Mouse (Mus musculus): ENCODE data around the gene Dcpp2. TPM values are rescaled to one million over a fixed set of nuclear protein-coding genes. Genes with fewer than 3 reads are reported as not detected.

Gene Dcpp2
- polyA plus RNA-seq, 1 experiment from 2014 or later: not detected

Other genes starting within 250 kb of the Dcpp2 start
- 0.49 and 0.78 TPM in 2 replicates for gene Mmp25, start 235.6 kb upstream of the Dcpp2 start, polyA plus RNA-seq (2015; fragmentation: Nextera tagmentation; extraction: Ambion mirVana)
- gene Bicdl2, start 220.4 kb upstream of the Dcpp2 start, polyA plus RNA-seq (2015; fragmentation: Nextera tagmentation; extraction: Ambion mirVana): 4.3 and 4.7 TPM in 2 replicates
- 88.4 and 90.6 TPM in 2 replicates for gene Hcfc1r1, start 207.3 kb upstream of the Dcpp2 start, polyA plus RNA-seq (2015; fragmentation: Nextera tagmentation; extraction: Ambion mirVana)
- 49.2 and 50.3 TPM in 2 replicates for gene Thoc6, start 207.0 kb upstream of the Dcpp2 start, polyA plus RNA-seq (2015; fragmentation: Nextera tagmentation; extraction: Ambion mirVana)
- gene Tnfrsf12a, start 203.4 kb upstream of the Dcpp2 start, polyA plus RNA-seq (2015; fragmentation: Nextera tagmentation; extraction: Ambion mirVana): 22.0 and 23.1 TPM in 2 replicates
- 196 and 206 TPM in 2 replicates for gene Cldn6, start 201.6 kb upstream of the Dcpp2 start, polyA plus RNA-seq (2015; fragmentation: Nextera tagmentation; extraction: Ambion mirVana)
- gene Cldn9, start 196.9 kb upstream of the Dcpp2 start, polyA plus RNA-seq (2015; fragmentation: Nextera tagmentation; extraction: Ambion mirVana): 2.4 and 2.6 TPM in 2 replicates
- gene 1520401A03Rik, start 158.1 kb upstream of the Dcpp2 start, polyA plus RNA-seq (2015; fragmentation: Nextera tagmentation; extraction: Ambion mirVana): 0.14 TPM in 1 of 2 replicates, not detected in the other
- 58.2 and 58.8 TPM in 2 replicates for gene Pkmyt1, start 154.5 kb upstream of the Dcpp2 start, polyA plus RNA-seq (2015; fragmentation: Nextera tagmentation; extraction: Ambion mirVana)
- gene Paqr4, start 140.0 kb upstream of the Dcpp2 start, polyA plus RNA-seq (2015; fragmentation: Nextera tagmentation; extraction: Ambion mirVana): 51.8 and 52.7 TPM in 2 replicates
- gene Kremen2, start 135.0 kb upstream of the Dcpp2 start, polyA plus RNA-seq (2015; fragmentation: Nextera tagmentation; extraction: Ambion mirVana): 0.25 and 0.83 TPM in 2 replicates
- 61.3 and 65.2 TPM in 2 replicates for gene Flywch1, start 109.3 kb upstream of the Dcpp2 start, polyA plus RNA-seq (2015; fragmentation: Nextera tagmentation; extraction: Ambion mirVana)
- 29.0 and 31.4 TPM in 2 replicates for gene Flywch2, start 94.8 kb upstream of the Dcpp2 start, polyA plus RNA-seq (2015; fragmentation: Nextera tagmentation; extraction: Ambion mirVana)
- gene Srrm2, start 90.3 kb upstream of the Dcpp2 start, polyA plus RNA-seq (2015; fragmentation: Nextera tagmentation; extraction: Ambion mirVana): 411 and 414 TPM in 2 replicates
- 980 and 1,001 TPM in 2 replicates for gene Elob, start 51.7 kb upstream of the Dcpp2 start, polyA plus RNA-seq (2015; fragmentation: Nextera tagmentation; extraction: Ambion mirVana)
- not detected in 2 replicates for gene Prss33, start 44.8 kb upstream of the Dcpp2 start, polyA plus RNA-seq (2015; fragmentation: Nextera tagmentation; extraction: Ambion mirVana)
- gene Prss32, start 37.0 kb upstream of the Dcpp2 start, polyA plus RNA-seq (2015; fragmentation: Nextera tagmentation; extraction: Ambion mirVana): 0.41 TPM in 1 of 2 replicates, not detected in the other
- gene Prss41, start 36.7 kb upstream of the Dcpp2 start, polyA plus RNA-seq (2015; fragmentation: Nextera tagmentation; extraction: Ambion mirVana): 0.75 and 0.99 TPM in 2 replicates
- gene Prss21, start 12.8 kb upstream of the Dcpp2 start, polyA plus RNA-seq (2015; fragmentation: Nextera tagmentation; extraction: Ambion mirVana): not detected in 2 replicates
- gene Dcpp1, start within 50 bp of the Dcpp2 start, polyA plus RNA-seq (2015; fragmentation: Nextera tagmentation; extraction: Ambion mirVana): not detected in 2 replicates
- gene Dcpp3, start 36.6 kb downstream of the Dcpp2 start, polyA plus RNA-seq (2015; fragmentation: Nextera tagmentation; extraction: Ambion mirVana): 0.88 and 2.0 TPM in 2 replicates
- gene Sbp, start 60.8 kb downstream of the Dcpp2 start, polyA plus RNA-seq (2015; fragmentation: Nextera tagmentation; extraction: Ambion mirVana): not detected in 2 replicates
- gene Sbpl, start 74.4 kb downstream of the Dcpp2 start, polyA plus RNA-seq (2015; fragmentation: Nextera tagmentation; extraction: Ambion mirVana): not detected in 2 replicates
- 0.14 TPM in 1 of 2 replicates, not detected in the other for gene Prss30, start 99.7 kb downstream of the Dcpp2 start, polyA plus RNA-seq (2015; fragmentation: Nextera tagmentation; extraction: Ambion mirVana)
- gene Prss22, start 117.2 kb downstream of the Dcpp2 start, polyA plus RNA-seq (2015; fragmentation: Nextera tagmentation; extraction: Ambion mirVana): 1.1 and 1.5 TPM in 2 replicates
- gene Prss27, start 157.3 kb downstream of the Dcpp2 start, polyA plus RNA-seq (2015; fragmentation: Nextera tagmentation; extraction: Ambion mirVana): 0.11 and 0.28 TPM in 2 replicates
- gene Kctd5, start 192.6 kb downstream of the Dcpp2 start, polyA plus RNA-seq (2015; fragmentation: Nextera tagmentation; extraction: Ambion mirVana): 53.1 and 59.4 TPM in 2 replicates